Mouse (Mus musculus): ENCODE data around the gene Eef2k. TPM values are rescaled to one million over a fixed set of nuclear protein-coding genes. Genes with fewer than 3 reads are reported as not detected.
A peak's percentile ranks its signal among the peaks of the same experiment; 100 is the strongest.
"Not testable (repeated sequence)": the region's sequence is repeated elsewhere in the genome, so short reads cannot be mapped to it uniquely, and the experiment has no call there.

Gene Eef2k
- total RNA-seq, 1 experiment from 2014 or later = 33.4 TPM

DNA sequence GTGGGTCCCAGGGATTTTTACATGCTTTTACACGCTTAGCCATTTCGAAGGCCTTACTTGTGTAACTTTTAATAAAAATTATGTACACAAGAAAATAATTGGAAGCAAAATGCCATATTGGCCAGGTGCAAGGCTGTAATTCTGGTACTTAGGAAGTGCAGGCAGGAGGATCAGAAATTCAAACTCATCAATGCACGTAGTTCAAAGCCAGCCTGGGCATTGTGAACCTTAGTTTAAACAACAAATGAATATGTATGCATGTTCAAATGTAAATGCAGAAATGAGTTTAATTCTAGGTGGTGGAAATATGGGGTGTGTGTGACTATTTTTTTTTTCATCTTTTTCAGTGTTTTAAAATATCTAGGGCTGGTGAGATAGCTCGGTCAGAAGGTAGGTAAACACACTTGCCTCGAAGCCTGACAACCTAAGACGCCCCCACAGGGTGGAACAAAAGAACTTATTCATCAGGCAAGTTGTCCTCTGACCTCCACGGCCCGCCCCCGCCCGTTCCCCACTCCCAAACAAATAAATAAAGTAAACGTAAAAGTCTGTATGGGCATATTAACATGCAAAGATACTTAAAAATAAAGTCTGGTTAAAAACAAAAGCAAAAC lies 73.7 kb downstream of the Eef2k start:
- no peak for ATAC-seq (replicated peaks; ENCODE audit: insufficient number of reproducible peaks, low FRiP score, low TSS enrichment, poor library complexity, severe bottlenecking)

DNA sequence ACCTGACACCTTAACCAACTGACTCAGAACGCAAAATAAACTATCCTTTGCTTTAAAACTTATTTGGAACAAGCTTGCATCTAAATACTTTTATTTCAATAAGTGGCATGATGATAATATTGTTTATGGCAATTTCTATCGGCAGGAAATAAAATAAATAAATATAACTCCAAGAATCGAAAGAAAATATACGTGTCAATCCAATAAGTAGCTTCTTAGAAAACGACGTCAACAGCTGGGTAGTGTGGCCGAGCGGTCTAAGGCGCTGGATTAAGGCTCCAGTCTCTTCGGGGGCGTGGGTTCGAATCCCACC lies 74.6 kb downstream of the Eef2k start:
- ATAC-seq (replicated peaks; ENCODE audit: insufficient number of reproducible peaks, low FRiP score, low TSS enrichment, poor library complexity, severe bottlenecking) = no peak

DNA sequence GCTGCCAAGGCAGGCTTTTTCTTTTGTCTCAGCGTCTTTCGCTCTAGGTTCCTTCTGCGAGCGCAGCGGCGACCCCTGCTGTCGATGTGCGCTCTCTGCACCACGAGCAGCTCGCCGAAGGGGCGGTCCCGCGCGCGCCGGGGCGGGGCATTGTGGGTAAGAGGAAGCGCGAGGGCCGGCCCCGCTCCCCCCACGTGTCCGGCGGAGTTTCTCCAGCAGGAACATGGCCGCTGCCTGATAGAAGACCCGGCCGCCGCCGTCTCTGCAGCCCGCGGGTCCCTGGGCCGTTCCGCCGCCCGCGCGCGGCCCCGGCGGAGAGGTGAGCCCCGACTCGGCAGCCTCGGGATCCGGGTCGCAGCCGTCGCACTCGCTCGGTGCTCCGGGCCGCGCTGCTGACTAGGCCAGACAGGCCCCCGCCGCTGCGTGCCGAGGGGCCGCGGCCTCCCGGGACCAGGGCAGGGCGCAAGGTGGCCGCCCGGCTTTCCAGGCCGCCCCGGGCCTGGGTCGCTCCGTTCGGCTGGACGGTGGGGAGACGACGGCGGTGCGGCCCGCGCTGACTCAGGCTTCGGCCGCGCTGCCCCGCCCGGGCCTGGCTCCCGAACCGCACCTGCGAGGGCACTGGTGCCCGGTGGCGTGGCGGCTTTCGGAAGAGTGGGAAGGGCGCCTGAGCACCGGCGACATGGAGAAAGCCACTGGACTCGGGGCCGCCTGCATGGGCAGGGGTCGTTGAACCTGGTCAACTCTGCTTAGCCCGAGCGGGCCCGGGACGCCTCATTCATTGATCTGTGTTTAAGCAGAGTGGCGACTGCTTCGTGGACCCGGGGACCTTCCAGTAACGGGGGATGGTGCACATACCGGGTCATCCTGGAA lies 75.2 kb downstream of the Eef2k start, which contains the start of gene Polr3e:
Gene Polr3e (plus strand): TSS at position 153 of the 870 bp plus-strand sequence.
- peak; percentile 86 for ATAC-seq (replicated peaks; ENCODE audit: insufficient number of reproducible peaks, low FRiP score, low TSS enrichment, poor library complexity, severe bottlenecking)

DNA sequence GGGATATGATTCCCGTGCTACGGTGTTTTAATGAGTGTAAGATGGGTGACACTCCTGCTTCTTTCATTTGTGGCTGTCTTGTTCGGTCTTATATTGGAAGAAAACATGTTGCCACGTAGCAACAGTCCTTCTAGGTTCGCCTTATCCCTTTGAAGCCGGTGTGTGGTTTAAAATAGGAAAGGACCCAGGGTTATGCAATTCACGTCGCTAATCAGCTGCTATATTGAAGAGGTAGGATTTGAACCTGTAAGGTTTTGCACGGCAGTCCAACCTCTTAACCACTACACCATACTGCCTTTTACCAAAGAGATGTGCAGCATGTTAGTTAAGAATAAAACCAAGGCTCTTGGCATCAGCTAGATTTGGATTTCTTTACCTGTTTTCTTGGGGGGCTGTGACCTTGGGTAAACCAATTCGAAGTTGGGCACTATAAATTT lies 75.9 kb downstream of the Eef2k start:
- peak; percentile 73 for ATAC-seq (replicated peaks; ENCODE audit: insufficient number of reproducible peaks, low FRiP score, low TSS enrichment, poor library complexity, severe bottlenecking)

DNA sequence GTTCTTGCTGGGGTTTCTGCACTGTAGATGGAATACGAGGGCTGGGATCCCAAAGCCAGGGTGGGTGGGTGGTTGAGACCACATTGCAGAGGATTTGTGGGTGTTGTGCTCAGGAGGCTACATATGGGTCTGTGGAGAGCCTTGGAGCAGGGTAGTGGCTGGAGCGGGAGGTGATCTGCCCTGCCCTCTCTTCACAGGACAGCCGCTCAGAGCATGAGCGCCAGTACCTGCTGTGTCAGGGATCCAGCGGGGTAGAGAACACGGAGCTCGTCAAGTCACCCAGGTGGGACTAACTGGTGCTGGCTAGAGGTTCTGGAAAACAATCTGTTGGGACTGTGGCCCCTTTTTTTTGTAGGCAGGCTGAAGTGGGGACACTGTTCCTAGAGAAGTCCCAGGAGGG lies 90.5 kb downstream of the Eef2k start:
- ATAC-seq (replicated peaks; ENCODE audit: insufficient number of reproducible peaks, low FRiP score, low TSS enrichment, poor library complexity, severe bottlenecking) = no peak

DNA sequence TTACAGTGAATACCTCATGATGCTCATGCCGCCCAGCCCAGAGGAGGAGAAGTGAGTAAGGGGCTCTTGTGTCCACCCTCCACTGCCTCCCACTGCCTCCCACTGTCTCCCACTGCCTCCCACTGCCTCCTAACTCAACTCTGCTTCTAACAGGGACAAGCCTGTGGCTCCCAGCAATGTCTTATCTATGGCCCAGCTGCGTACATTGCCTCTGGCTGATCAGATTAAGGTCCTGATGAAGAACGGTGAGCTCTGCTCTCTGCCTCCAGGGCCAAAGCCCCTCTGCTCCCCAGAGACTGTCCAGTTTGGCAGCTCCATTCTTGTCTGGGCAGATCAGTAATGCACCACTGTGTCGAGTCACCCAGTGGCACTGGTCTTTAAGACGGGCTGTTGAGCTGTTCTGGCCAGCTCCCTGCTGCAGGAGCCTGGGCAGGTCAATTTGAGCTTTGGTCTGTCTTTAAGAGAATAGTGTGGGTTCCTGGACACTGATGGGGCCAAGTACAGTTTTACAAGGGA lies 91.1 kb downstream of the Eef2k start:
- no peak for ATAC-seq (replicated peaks; ENCODE audit: insufficient number of reproducible peaks, low FRiP score, low TSS enrichment, poor library complexity, severe bottlenecking)

DNA sequence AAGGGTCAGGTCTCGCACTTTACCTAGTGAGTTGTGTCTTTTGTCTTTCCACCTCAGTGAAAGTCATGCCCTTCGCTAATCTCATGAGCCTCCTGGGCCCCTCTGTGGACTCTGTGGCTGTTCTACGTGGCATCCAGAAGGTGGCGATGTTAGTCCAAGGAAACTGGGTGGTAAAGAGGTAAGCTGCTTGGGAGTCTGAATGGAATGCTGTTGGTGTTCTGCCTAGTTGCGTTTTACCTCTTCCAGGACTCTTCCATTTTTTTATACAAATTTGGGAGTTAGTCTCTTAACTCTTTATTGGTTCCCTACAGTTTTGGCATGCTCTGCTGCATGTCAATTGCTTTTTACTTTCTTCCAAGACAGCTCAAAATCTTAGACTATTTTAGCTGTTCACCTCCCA lies 92.1 kb downstream of the Eef2k start:
- no peak; the same call in 1 of the 2 replicates for ATAC-seq (replicated peaks; ENCODE audit: insufficient number of reproducible peaks, low FRiP score, low TSS enrichment, poor library complexity, severe bottlenecking)

DNA sequence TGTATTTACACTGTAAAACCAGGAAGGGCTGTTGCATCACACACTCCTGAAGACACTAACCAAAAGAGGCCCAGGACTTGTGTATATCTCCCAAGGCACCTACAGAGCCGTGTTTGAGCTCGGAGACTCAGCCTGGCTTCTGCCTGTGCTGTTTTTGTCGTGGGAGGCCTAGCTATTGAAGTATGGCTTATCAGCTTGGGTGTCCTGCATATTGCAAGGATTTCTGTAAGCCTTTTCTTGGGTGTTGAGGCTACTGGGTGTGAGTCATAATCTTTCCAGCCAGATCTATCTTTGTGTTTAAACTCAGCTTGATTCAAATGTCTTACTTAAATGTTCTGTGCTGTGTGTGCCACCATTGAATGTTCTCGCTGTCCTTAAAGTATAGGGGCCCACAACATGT lies 93.9 kb downstream of the Eef2k start:
- ATAC-seq (replicated peaks; ENCODE audit: insufficient number of reproducible peaks, low FRiP score, low TSS enrichment, poor library complexity, severe bottlenecking) = no peak

DNA sequence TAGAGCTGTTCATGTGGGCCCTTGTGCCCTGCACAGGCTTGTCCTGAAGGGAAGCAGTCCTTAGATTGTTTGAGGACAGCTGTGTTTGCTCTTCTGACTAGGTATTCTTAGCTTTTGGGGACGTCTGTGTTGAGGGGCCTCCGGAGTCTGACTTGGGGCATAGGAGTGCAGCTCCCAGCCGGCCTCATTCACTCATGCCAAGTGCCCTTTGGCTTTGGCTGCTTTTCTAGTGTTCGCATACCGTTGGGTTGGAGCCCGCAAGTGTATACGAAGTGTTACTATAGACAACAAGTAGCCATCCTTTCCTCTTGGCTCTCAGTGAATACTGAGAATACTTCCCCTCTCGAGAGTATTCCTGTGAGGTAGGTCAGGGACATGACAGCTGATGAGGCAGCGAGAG lies 95.6 kb downstream of the Eef2k start:
- no peak for ATAC-seq (replicated peaks; ENCODE audit: insufficient number of reproducible peaks, low FRiP score, low TSS enrichment, poor library complexity, severe bottlenecking)

DNA sequence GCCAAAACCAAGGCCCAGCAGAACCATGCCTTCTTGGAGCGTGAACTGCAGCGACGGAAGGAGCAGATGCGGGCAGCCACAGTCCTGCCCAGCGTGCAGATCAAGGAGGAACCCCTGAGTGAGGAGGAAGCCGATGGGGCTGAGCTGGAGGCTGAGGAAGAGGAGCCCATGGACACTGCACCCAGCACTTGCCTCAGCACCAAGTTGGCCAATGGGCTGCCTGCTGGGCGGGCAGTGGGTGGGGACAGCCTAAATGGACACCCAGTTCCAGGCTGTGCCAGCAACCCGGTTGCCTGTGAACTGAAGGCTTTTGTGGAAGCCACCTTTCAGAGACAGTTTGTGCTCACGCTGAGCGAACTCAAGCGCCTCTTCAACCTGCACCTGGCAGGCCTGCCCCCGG lies 97.7 kb downstream of the Eef2k start:
- no peak for ATAC-seq (replicated peaks; ENCODE audit: insufficient number of reproducible peaks, low FRiP score, low TSS enrichment, poor library complexity, severe bottlenecking)

DNA sequence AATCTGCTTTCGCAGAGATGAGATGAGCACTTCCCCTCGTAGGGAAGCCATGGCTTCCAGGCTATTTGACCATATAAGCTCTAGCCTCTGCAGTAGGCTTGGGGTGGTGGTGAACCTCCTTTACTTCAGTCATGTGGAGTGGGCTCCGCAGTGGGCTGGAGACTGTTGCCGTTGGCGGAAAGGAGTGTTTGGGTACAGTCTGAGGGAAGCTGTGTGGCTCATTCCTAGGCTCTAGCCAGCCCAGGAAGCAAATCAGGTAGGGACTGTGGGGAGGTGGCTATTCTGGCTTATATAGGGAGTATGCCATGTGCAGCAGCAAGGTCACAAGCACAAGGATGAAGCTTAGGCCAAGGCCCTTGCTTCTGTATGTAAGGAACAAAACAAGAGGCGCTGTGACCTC lies 98.6 kb downstream of the Eef2k start:
- no peak for ATAC-seq (replicated peaks; ENCODE audit: insufficient number of reproducible peaks, low FRiP score, low TSS enrichment, poor library complexity, severe bottlenecking)

DNA sequence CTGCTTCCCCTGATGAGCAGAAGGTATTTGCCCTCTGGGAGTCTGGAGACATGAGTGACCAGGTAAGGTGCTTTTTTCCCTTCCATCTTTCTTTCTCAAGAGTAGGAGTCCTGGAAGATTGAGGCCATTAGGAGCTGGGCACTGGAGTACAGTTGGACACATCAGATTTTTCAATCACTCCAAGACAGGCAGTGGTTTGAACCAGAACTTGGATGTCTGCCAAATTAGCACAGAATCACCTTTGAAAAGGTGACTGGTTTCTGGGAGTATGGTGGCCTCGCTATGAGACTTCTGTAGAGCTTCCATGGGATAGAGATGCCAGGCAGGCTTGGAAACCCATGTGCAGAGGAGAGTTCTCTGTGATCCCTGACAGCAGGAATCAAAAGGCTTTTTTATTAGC lies 99.9 kb downstream of the Eef2k start:
- ATAC-seq (replicated peaks; ENCODE audit: insufficient number of reproducible peaks, low FRiP score, low TSS enrichment, poor library complexity, severe bottlenecking) = no peak

DNA sequence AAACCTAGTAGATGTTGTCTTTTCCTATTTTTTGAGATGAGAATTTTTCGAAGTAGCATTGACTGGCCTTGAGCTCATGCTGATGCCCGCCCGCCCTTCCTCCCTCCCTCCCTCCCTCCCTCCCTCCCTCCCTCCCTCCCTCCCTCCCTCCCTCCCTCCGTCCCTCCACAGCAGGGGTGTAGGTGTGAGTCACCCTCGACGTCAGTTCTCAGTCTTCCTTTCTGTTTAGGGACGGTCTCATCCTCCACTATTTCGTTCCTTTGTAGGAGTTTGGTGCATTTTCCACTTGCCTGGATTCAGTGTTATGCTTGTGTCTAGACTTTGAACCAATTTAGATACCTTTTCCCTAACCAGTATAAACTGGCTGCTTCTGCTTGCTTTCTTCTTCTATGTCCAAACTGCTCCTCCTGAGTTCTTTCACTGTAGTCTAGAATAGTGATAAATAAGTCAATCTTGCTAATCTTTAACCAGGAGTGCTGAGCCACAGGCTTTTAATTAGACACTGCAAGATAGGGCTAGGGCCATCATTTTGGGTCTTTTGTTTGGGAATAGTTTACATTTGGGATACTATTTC lies 101.4 kb downstream of the Eef2k start:
- no peak for ATAC-seq (replicated peaks; ENCODE audit: insufficient number of reproducible peaks, low FRiP score, low TSS enrichment, poor library complexity, severe bottlenecking)

DNA sequence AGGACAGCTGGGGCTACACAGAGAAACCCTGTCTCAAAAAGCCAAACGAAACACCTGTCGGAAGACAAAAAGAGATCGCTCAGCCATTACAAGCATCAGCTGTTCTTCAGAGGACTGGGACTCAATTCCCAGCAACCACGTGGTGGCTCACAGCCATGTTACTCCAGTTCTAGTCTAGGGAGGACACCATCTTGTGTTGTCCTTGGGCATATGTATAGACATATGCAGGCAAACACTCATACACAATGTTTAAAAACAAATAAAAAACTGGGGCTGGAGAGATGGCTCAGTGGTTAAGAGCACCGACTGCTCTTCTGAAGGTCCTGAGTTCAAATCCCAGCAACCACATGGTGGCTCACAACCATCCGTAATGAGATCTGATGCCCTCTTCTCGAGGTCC lies 111.0 kb downstream of the Eef2k start:
- not testable (repeated sequence) for ATAC-seq (replicated peaks; ENCODE audit: insufficient number of reproducible peaks, low FRiP score, low TSS enrichment, poor library complexity, severe bottlenecking)

Other genes starting within 250 kb of the Eef2k start
- 83.2 to 96.9 TPM (median 91.7 TPM) in 3 replicates for gene Uqcrc2, start 207.7 kb upstream of the Eef2k start, total RNA-seq (2017)
- gene Pdzd9, start 172.5 kb upstream of the Eef2k start, total RNA-seq (2017) = 0.29 TPM in 1 of 3 replicates, not detected in the others
- gene Mosmo, start 165.2 kb upstream of the Eef2k start, total RNA-seq (2017) = 29.0 to 51.8 TPM (median 50.9 TPM) in 3 replicates
- not detected in 3 replicates for gene Vwa3a, start 103.5 kb upstream of the Eef2k start, total RNA-seq (2017)
- gene Gm5737, start 30.5 kb upstream of the Eef2k start, total RNA-seq (2017) = not detected in 3 replicates
- 12.7 to 15.4 TPM (median 14.8 TPM) in 3 replicates for gene Polr3e, start 74.9 kb downstream of the Eef2k start, total RNA-seq (2017)
- 5.9 to 17.3 TPM (median 17.3 TPM) in 3 replicates for gene Cdr2, start 139.5 kb downstream of the Eef2k start, total RNA-seq (2017)
- gene Mfsd13b, start 139.7 kb downstream of the Eef2k start, total RNA-seq (2017) = not detected in 3 replicates
- gene Mettl9, start 191.6 kb downstream of the Eef2k start, total RNA-seq (2017) = 45.0 to 54.5 TPM (median 52.3 TPM) in 3 replicates
- gene Igsf6, start 231.7 kb downstream of the Eef2k start, total RNA-seq (2017) = 245 to 446 TPM (median 387 TPM) in 3 replicates
- 0.29 TPM in 1 of 3 replicates, not detected in the others for gene Otoa, start 238.8 kb downstream of the Eef2k start, total RNA-seq (2017)

All from monocyte, adult 5-6 weeks (primary cell).